Mouse (Mus musculus): ENCODE results near the gene Top1.
"Not testable (repeated sequence)": the region's sequence is repeated elsewhere in the genome, so short reads cannot be mapped to it uniquely, and the experiment has no call there.

Gene Top1

DNA sequence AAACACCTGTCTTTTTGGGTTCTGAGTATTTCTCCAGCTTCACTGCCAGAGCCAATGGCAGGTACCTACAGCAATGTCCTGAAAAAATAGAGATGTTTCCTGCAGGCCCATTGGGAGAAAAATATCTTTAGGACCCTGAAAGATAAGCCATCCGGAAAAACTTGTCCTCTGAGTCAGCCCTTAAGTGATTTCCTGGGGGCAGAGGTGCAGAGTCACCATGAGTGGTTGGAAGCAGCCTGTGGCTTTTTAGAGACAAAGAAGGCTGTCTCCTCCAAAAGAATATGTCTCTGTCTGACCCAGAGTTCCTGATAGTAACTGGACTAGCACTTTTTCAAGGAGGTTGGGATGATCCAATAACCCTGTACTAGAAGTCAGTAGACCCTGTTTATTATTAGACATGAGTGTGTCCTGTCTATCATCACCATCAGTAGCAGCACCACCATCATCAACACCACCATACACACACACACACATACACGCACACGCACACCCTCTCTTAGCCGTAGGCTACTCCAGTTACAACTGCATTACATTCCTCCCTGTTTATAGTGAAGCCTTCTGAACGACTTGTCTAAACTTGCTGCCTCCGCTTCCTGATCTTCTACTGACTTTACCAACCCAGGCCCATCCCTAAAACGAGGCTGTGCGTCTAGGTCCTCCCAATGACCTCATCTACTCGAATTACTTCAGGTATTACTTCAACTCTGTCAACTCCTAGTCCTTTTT is 14.7 kb upstream of the Top1 start:
- DNase-seq (ENCODE audit: low spot score), result no peak

DNA sequence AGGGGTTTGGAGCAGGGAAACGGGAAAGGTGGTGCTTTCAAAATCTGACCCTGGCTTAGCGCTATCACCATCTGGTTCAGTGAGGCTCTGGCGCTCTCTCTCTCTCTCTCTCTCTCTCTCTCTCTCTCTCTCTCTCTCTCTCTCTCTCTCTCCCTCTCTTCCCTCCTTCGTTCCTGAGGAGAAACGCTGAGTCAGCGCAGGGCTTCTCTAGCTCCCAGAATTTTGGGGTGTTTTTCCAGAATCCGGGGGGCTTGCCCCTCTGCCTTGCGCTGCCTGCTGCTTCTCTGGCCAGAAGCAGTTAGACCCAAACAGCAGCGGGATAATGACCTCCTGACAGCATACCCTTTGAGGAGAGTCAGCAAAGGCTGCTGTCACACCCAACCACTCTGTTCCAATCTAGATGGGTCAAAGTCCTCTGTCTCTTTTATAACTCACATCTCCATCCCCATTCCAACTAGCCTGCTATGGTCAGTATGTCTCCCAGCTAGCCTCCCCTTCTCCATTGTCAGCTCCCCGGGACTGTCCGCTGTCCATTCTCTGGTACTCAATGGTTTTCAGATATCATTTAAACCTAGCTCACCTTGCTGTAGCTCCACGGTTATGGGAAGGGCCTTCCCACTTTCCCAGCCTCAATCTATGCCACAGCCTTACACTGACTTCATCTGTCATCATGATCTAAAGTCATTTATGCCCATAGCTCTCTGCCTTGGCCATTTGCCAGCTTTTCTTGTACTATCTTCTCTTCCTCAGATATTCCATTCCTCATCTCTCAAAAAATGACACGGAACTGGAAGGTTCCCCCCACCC is 5.6 kb upstream of the Top1 start:
- DNase-seq (ENCODE audit: low spot score), result no peak

DNA sequence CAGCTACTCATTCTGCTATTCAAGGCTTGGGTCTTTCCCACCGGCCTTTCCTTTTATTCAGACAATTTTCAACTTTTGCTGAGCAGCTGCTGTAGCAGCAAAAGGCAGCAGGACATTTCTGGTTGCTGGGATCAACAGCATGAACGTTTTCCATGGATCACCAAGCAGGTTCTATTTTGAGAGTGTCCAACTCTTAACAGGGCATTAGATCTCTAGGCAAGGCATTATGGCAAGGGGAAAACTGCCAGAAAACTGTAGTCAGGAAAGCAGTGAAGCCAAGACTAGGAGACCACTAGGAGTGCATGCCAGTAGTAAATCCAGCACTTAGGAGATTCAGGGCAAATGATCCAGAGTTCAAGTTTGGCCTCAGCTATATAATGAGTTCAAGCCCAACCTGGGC is 4.5 kb upstream of the Top1 start:
- DNase-seq (ENCODE audit: low spot score), result no peak

DNA sequence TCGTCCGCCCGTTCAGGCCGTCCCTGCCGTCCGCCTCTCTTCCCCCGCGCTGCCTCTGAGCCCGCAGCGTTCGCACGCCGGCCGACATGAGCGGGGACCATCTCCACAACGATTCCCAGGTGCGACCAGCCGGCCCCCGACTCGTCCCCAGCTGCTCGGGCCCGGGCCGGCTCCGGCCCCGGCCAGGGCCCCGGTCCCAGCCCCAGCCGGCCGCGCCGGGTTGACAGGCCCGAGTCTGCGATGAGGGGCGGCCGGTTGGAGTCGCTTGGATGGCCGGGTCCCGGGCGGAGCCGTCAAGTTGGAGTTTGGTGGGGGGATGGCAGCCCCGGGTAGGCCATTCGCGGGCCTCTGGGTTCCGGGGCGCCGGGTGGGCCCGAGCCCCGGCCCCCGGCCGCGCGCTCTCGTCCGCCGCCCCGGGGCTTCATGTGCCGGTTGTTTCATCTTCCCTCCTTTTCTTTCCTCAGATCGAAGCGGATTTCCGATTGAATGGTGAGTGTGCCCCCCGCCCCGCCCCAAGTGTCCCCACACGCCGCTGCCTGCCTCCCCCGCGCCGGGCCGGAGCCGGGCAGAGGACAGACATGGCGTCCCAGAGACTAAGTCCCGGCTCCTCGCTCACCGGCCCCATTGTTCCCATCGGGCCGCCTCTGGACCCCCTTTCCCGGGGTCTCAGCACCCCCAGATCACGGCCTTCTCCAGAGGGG is 606 bp downstream of the Top1 start:
- peak; percentile 19 for DNase-seq (ENCODE audit: low spot score)

DNA sequence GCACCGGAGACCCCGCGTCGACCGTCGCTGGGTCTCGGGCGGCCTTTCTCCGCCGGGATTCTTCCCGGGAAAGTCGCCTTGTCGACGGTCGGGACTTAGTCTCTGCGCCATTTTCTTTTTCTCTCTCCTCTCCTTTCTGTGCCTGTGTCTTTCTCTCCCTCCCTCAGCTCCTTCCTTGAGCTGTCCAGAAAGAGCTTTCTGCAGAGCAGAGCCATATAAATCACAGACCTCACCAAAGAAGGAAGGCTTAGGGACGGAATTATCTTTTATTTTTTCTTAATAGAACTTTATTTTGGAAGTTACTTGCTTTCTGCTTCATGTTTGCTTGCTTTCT is 1.1 kb downstream of the Top1 start:
- peak; percentile 26 for DNase-seq (ENCODE audit: low spot score)

DNA sequence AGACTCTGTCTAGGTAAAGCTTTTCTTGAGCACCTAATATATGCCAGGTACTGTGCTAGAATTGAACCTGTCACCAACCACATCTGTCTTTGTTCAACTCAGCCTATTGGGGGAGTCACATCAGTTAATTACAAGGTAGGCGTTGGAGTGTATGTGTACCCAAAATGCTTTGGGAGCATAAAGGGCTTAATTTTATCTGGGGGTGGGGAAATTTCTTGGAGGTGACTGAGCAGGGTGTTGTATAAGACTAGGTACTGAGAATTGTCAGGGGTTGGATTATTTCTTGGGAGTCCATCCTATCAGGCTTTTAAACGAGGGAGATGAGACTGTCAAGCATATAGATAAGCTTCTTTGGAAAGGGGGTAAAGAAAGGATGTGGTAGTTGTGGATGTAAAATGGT is 2.4 kb downstream of the Top1 start:
- DNase-seq (ENCODE audit: low spot score), result no peak

DNA sequence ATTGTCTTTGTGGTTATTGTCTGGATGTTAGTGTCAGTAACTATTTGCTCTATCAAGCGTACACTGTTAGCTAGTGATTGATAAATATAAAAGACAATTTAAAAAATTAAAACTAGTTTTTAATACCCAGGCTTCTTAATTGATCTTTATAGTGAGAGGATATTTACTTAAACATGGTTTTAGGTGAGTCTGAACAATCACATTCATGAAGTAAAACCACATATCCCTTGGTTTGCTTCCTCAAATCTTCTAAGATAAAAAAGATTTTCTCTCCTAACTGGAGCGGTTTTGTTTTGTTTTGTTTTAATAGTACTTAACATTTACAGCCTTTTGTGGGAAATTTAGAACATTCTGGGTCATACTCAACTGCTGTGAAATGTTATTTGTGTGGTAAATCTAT is 3.4 kb downstream of the Top1 start:
- no peak for DNase-seq (ENCODE audit: low spot score)

DNA sequence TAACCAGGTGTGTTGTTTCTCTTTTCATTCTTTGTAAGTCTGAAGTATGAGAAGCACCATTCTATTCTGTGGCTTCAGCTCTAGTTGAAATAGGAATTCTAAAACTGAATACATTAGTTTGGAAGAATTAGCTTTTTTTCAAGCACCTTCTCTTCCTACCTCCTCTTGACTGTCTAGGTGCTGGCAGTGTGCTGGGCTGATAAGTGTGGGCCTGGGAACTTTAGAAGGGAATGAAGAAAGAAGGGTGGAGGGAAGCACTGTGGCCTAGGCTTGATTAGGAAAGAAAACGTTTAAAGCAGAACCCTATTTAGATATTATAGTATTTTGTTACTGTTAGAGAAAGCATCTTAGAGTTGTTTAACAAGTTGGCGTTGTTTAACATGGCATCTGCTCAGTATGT is 5.5 kb downstream of the Top1 start:
- no peak for DNase-seq (ENCODE audit: low spot score)

DNA sequence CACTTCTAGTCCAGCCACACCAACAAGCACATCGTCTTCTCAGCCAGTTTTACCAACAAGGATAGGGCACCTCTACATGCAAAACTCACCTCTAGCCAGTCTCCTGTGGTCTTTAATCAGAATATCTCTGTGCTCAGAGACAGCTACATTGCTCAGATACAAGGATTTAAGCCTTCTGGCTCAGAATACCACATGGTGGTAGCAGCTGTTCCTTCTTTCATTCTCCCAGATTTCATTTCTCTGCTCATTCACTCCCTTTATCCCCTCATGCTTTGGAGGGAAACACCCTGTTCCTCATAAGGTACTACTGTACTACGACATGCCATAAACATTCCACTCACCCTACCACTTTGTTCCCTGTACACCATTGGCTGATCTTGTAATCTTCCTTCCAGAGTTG is 7.5 kb downstream of the Top1 start:
- no peak for DNase-seq (ENCODE audit: low spot score)

DNA sequence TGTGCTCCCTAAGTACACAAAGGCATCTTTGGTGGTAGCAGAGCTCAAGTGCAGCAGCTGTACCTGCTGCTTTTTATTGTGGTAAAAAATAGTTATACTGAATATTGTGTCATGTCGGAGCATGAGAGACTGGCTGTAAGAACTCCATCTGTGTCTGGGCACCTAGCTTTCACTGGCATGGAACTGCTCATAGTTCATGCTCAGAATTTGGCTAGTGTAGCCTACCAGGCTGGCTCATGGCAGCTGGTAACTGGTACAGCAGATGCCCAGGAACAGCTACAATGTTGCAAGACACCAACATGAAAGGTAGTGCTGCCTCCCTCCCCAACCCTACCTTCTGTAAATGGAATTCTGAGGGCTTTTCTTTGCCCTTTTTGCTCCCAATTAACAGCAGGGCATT is 9.9 kb downstream of the Top1 start:
- no peak for DNase-seq (ENCODE audit: low spot score)

DNA sequence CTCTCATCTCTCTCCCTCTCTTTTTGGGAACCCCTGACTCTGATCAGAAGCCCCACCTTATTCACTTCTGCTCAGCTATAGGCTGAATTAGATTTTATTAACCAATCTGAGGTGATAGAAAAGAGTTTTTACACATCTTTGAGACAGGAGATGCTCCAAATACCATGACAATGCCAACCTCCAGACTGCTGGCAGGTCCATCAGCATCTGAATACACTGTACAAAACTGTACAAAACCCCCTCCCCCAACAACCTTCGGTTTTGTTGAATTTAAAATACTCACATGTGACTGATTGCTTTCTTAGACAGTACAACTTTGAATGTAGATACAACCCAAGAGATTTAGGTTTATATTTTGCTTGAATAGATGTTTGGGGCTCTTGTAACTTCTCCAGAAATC is 10.5 kb downstream of the Top1 start:
- DNase-seq (ENCODE audit: low spot score), result no peak

DNA sequence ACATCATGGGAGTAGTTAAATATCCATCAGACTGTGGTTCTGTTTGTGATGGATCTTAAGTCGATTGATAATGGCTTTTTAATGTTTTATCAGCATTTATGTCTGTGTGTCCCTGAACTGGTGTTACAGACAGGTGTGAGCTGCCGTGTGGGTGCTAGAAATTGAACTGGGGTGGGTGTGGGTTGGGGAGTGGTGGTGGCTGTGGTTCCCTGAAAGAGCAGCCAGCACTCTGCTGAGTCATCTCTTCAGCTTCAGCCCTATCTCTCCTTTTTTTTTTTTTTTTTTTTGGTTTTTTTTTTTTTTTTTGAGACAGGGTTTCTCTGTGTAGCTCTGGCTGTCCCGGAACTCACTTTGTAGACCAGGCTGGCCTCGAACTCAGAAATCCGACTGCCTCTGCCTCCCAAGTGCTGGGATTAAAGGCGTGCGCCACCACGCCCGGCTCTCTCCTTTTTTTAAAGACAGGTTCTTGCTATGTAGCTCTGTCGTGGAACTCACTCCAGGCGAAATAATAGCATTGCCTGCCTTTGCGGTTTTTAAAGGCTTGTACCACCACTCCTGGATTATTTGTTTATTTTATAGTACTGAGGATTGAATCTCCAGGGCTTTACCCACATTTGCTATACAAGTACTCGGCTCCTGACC is 12.2 kb downstream of the Top1 start:
- no peak for DNase-seq (ENCODE audit: low spot score)

DNA sequence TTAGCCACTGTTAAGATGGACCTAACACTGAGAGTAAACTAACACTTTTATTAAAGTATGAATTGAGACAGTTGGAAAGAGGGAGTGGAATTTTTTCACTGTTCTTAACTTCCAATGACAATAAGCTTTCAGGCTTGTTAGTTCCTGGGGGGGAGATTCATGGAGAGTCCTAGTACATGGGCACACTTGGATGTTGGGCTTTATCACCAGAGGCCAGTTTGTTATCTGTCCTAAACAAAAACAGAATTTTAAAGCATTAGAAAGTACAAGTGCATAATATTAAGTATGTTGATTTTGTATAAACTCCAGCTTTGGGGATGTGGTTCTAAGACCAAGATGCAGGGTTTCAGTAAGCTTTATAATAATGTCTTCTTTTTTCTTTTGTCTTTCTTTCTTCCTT is 13.1 kb downstream of the Top1 start:
- no peak for DNase-seq (ENCODE audit: low spot score)

DNA sequence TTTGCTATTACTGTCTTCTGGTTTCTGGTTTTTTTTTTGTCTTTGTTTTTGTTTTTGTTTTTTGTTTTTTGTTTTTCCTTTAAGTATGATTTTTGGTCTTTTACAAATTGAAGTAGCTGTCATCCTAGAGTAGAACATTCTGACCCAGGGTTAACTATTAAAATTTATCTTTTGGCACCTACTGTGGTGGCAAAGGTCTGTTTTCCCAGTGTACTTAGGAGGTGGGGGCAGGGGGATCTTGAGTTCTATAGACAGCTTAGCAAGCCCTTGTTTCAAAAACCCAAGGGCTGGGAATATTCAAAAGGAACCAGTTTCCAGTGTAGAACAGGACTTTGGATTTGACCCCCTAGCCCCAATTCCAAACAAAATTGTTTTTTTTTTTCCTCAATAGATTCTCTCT is 18.7 kb downstream of the Top1 start:
- no peak for DNase-seq (ENCODE audit: low spot score)

DNA sequence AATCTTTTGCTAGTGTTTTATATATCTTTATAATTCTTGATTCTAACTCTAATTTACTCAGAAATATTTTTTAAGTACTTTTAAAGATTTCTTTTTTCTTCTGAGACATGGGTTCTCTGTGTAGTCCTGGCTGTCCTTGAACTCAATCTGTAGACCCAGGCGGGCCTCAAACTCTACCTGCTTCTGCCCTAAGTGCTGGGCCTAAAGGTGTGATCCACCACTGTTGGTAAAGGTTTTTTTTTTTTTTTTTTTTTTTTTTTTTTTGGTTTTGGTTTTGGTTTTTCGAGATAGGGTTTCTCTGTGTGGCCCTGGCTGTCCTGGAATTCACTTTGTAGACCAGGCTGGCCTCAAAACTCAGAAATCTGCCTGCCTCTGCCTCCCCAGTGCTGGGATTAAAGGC is 19.3 kb downstream of the Top1 start:
- not testable (repeated sequence) for DNase-seq (ENCODE audit: low spot score)

DNA sequence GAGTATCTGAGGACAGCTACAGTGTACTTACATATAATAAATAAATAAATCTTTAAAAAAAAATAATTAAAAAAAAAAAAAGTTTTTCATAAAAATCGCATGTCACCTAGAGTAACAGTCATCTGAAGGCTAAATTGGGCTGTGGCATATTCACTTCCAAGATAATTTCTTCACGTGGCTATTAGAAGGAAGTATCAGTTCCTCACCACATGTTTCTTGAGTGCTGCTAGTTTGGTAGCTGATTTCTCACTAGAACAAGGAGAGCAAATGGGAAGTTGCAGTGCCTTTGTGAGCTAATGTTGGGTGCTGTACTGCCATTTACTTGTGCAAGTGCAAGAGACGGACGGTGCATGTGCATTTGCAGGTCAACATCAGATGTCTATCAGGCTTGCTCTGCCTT is 21.6 kb downstream of the Top1 start:
- peak; percentile 9 for DNase-seq (ENCODE audit: low spot score)

DNA sequence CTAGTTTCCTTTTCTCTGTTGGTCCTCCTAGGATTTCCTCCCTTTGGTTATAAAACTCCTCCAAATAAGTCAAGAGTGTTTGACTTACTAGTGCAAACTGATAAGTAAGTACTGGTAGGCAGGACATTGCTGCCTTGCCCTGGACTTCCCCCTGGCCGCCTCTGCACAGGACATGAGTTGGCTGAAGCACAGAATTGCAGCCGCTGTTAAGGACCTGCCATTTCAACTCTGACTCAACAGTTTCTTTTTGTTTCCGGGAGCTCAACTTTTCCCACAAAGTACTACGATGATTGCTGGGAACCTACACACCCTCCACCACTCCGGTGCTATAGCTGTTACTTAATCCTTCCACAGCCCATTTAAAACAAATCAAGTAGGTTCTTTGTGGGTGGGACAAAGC is 54.6 kb downstream of the Top1 start:
- peak; percentile 89 for DNase-seq (ENCODE audit: low spot score)

DNA sequence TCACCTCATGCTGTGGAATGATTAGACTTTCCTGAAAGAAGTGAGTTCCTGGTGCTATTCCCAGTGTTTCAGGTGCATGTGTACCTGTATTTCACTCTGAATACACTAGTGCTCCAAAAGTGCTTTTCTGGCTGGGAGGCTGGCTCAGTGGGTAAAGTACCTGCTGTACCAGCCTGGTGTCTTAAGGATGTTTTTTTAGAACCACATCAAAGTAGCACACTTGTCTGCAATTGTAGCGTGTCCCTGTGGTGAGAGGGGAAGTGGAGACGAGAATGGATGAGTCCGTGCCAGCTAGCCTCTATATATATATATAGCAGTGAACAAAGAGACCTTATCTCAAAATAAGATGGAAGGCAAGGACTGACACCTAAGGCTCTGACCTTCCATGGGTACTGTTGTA is 55.9 kb downstream of the Top1 start:
- DNase-seq (ENCODE audit: low spot score), result peak; percentile 7

DNA sequence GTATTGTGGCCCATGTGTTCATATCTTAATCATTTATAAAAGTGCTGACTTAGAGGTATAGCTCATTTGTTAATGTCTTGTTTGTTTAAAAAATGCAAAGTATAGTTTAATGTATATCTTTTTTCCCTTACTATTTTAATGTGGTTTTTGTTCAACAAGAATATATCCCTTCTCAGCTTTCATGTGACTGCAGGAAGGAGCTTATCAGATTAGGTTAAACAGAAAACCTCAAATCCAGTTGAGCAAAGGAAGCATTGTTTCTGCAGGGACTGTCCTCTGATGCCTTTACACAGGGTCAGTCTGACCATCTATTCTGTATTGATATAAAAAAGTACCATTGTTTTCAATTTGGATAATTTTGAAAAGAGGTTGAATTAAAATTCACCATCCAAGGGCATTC is 57.1 kb downstream of the Top1 start:
- DNase-seq (ENCODE audit: low spot score), result no peak

DNA sequence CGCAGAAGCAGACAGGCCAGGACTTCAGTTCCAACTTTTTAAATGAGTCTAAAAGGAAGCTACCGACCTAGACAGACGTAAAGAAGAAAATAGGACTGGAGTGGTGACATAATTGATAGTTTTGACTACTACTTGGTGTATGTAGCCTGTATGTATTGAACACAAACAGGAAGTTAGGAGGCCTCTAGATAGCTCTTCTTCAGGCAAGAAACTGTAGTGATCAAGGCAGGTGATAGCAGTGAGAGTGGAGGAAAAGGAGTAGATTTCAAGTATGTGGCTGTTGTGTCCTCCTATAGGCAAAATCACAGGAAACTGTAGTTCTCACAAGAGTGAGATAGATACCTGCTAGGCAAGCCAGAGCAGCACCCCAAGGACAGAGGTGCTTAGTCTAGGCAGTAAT is 62.0 kb downstream of the Top1 start:
- no peak for DNase-seq (ENCODE audit: low spot score)

DNA sequence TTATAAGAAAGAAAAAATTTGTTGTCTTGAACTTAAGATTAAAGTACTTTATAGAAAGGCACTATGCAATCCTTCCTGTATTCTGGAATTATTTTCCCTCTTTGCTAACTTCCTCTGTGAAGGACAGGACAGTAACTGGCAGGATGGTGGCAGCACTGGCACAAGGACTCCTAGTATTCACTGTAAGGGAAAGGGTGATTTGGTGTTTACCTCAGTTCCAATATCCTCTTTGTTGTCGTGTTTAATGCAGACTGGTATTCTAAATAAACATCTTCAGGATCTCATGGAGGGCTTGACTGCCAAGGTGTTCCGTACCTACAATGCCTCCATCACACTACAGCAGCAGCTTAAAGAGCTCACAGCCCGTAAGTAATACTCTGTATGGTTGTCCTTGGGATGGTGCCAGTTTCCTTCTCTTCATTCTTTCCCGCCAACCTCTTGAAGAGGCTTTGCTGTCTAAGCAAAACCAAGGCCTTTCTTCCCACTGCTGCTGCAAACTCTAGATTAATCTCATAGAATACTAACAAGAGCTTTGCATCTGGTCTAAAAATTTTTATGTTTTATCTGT is 69.9 kb downstream of the Top1 start:
- no peak for DNase-seq (ENCODE audit: low spot score)

DNA sequence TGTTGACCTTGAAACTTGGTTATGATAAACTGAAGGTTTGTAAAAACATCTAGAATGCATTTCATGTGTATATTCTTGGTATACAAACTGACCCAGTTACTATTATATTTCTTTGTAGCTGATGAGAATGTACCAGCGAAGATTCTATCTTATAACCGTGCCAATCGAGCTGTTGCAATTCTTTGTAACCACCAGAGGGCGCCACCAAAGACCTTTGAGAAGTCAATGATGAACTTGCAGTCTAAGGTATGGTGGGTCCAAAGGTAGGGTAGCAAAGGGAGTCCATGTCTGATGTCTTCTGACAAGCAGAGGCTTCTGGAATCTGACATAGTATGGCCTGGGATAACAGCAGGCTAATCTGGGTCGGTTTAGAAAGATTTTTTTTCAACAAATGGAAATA is 71.6 kb downstream of the Top1 start:
- no peak for DNase-seq (ENCODE audit: low spot score)

DNA sequence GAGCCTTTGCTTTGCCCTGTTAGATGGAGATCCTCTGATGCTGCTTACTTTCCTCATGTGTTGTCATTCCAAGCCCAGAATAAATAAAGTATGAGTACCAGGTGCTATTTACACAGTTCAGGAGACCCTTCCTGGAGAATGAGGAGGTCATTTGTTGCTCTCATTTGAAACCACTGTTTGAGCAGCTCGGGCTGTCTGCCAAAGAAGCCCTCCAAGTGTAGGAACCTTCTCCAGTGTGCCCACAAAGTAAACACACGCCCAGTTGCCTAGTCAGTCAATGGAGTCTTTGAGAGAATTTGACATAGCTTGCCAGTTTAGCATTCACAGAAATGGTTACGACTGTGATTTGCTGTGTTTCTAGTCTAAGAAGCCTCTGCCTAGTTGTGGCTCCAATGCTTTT is 73.1 kb downstream of the Top1 start:
- peak; percentile 89 for DNase-seq (ENCODE audit: low spot score)
